Mouse (Mus musculus): ENCODE results near the gene Odc1. TPM values are rescaled to one million over a fixed set of nuclear protein-coding genes. Genes with fewer than 3 reads are reported as not detected.

Odc1 gene
- polyA plus RNA-seq, 1 experiment from 2014 or later, result 301 TPM

DNA sequence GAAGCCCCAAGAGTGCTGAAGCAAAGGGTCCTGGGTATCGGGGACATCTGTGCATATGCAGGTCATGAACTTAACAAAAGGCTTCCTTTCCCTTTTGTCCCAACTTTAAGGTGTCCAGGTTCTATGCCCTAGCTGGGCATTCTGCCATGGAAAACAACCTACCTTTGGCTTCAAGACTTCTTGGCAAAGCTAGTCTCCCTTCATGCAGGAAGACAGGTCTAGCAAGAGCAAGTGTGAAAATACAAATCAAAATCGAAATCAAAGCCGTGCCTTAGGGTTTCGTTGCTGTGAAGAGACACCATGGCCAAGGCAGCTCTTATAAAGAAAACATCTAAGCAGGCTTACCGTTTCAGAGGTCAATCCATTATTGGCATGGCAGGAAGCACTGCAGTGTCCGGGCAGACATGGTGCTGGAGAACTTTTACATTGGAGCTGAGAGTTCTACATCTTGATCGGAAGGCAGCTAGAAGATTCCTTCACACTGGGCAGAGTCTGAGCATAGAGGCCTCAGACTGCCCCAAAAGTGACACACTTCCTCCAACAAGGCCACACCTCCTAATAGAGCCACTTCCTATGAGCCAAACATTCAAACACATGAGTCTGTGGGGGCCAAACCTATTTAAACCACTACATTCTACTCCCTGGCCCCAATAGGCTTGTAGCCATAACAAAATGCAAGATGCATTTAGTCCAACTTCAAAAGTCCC is 44.5 kb downstream of the Odc1 start:
- WGBS (ENCODE audit: insufficient replicate concordance), result 66% methylated on average over 7 of the region's 7 CpGs

DNA sequence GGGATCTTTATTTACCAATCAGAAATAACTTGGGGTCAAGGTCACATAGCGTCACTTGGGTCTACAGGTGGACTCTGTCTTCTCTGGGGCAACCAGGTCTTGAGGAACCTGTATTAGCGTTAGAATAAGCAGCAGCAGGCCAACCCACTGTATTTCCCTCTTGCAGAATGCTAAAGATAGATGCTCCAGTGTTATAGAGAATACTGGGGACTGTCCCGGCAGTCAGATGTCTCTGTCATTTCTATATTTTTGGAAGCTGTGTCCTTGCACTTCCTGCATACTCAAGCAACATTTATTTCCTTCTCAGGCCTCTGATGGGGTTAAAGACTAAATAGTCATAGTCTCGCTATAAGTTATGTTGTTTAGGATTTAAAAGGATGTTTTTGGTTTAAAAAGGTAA is 46.7 kb downstream of the Odc1 start:
- Histone ChIP-seq H3K9ac (ENCODE audit: low read depth, low read length) (no peak overlapping the region), H3K4me2 (ENCODE audit: low read depth, low read length) (no peak overlapping the region), H3K27ac (ENCODE audit: low read length) (no peak overlapping the region), H3K36me3 (ENCODE audit: control insufficient read depth, insufficient read depth) (no peaks in the 10 kb centered on the region), H3K4me3 (ENCODE audit: low read depth, low read length) (no peak overlapping the region), H3K4me1 (ENCODE audit: control insufficient read depth, low read depth, low read length) (no peaks in the 10 kb centered on the region), H3K27me3 (ENCODE audit: control insufficient read depth, insufficient read depth, low read depth, low read length) (no peaks in the 10 kb centered on the region), H3K9me3 (replicated peaks; ENCODE audit: control insufficient read depth, low read length) (no peaks in the 10 kb centered on the region)
- 55% methylated on average over 4 of the region's 4 CpGs for WGBS (ENCODE audit: insufficient replicate concordance)
- ATAC-seq (ENCODE audit: low read depth), result no peak

More for the DNA sequence above, 44.5 kb downstream of the Odc1 start:
- ATAC-seq (ENCODE audit: low read depth), result no peak
- no peak overlapping the region for H3K4me3 ChIP-seq (ENCODE audit: low read depth, low read length)
- no peaks in the 10 kb centered on the region for H3K4me1 ChIP-seq (ENCODE audit: control insufficient read depth, low read depth, low read length)
- no peak overlapping the region for H3K9ac ChIP-seq (ENCODE audit: low read depth, low read length)
- no peaks in the 10 kb centered on the region for H3K27me3 ChIP-seq (ENCODE audit: control insufficient read depth, insufficient read depth, low read depth, low read length)
- H3K9me3 ChIP-seq (replicated peaks; ENCODE audit: control insufficient read depth, low read length), result no peaks in the 10 kb centered on the region
- no peak overlapping the region for H3K4me2 ChIP-seq (ENCODE audit: low read depth, low read length)
- H3K27ac ChIP-seq (ENCODE audit: low read length), result no peak overlapping the region
- no peaks in the 10 kb centered on the region for H3K36me3 ChIP-seq (ENCODE audit: control insufficient read depth, insufficient read depth)

DNA sequence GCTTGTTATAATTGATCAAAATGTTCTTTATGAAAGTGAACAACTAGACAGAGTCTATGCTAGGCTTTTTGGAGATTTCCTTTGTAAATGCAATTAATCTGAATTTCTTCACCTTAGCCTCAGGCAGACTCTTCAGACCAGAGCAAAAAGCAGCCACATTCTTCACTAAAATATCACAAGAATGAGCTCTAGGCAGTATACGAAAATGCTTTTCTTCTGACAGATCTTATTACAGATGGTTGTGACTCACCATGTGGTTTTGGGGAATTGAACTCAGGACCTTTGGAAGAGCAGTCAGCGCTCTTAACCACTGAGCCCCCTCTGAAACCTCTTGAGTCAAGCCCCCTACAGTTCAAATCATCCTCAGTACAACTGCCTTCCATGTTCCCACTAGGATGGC is 49.4 kb downstream of the Odc1 start:
- H3K9me3 ChIP-seq (replicated peaks; ENCODE audit: control insufficient read depth, low read length), result no peaks in the 10 kb centered on the region
- ATAC-seq (ENCODE audit: low read depth), result no peak
- no peaks in the 10 kb centered on the region for H3K4me1 ChIP-seq (ENCODE audit: control insufficient read depth, low read depth, low read length)
- no peak overlapping the region for H3K9ac ChIP-seq (ENCODE audit: low read depth, low read length)
- H3K27ac ChIP-seq (ENCODE audit: low read length), result no peak overlapping the region
- no peak overlapping the region for H3K4me3 ChIP-seq (ENCODE audit: low read depth, low read length)
- H3K27me3 ChIP-seq (ENCODE audit: control insufficient read depth, insufficient read depth, low read depth, low read length), result no peaks in the 10 kb centered on the region
- no peak overlapping the region for H3K4me2 ChIP-seq (ENCODE audit: low read depth, low read length)
- WGBS (ENCODE audit: insufficient replicate concordance), result 68% methylated on average over 2 of the region's 2 CpGs
- H3K36me3 ChIP-seq (ENCODE audit: control insufficient read depth, insufficient read depth), result no peaks in the 10 kb centered on the region

- Histone ChIP-seq H3K4me3 (ENCODE audit: low read depth, low read length) (no peak overlapping the region), H3K4me2 (ENCODE audit: low read depth, low read length) (no peak overlapping the region), H3K9me3 (replicated peaks; ENCODE audit: control insufficient read depth, low read length) (no peaks in the 10 kb centered on the region), H3K27ac (ENCODE audit: low read length) (no peak overlapping the region), H3K36me3 (ENCODE audit: control insufficient read depth, insufficient read depth) (no peaks in the 10 kb centered on the region), H3K27me3 (ENCODE audit: control insufficient read depth, insufficient read depth, low read depth, low read length) (no peaks in the 10 kb centered on the region), H3K9ac (ENCODE audit: low read depth, low read length) (no peak overlapping the region), H3K4me1 (ENCODE audit: control insufficient read depth, low read depth, low read length) (no peaks in the 10 kb centered on the region)
- no peak for ATAC-seq (ENCODE audit: low read depth)
- WGBS (ENCODE audit: insufficient replicate concordance), result 48% methylated on average over 4 of the region's 4 CpGs
Observed at GRCm38 (mm10) chr12:17594701-17595100, 50.1 kb downstream of the Odc1 start.

GRCm38 (mm10) chr12:17595166-17595565 is 50.6 kb downstream of the Odc1 start:
- no peak overlapping the region for H3K4me3 ChIP-seq (ENCODE audit: low read depth, low read length)
- H3K4me2 ChIP-seq (ENCODE audit: low read depth, low read length), result no peak overlapping the region
- no peak for ATAC-seq (ENCODE audit: low read depth)
- H3K27ac ChIP-seq (ENCODE audit: low read length), result no peak overlapping the region
- 83% methylated on average over 1 of the region's 1 CpGs for WGBS (ENCODE audit: insufficient replicate concordance)
- no peaks in the 10 kb centered on the region for H3K9me3 ChIP-seq (replicated peaks; ENCODE audit: control insufficient read depth, low read length)
- no peaks in the 10 kb centered on the region for H3K36me3 ChIP-seq (ENCODE audit: control insufficient read depth, insufficient read depth)
- H3K27me3 ChIP-seq (ENCODE audit: control insufficient read depth, insufficient read depth, low read depth, low read length), result no peaks in the 10 kb centered on the region
- H3K9ac ChIP-seq (ENCODE audit: low read depth, low read length), result no peak overlapping the region
- no peaks in the 10 kb centered on the region for H3K4me1 ChIP-seq (ENCODE audit: control insufficient read depth, low read depth, low read length)

Other genes with a start within 250 kb of the Odc1 start
- gene Atp6v1c2, start 215.4 kb upstream of the Odc1 start, polyA plus RNA-seq (2015; fragmentation: Nextera tagmentation; extraction: Ambion mirVana), result 0.12 TPM in 1 of 2 replicates, not detected in the other
- gene Nol10, start 196.3 kb upstream of the Odc1 start, polyA plus RNA-seq (2015; fragmentation: Nextera tagmentation; extraction: Ambion mirVana), result 7.5 and 8.1 TPM in 2 replicates
- 22.2 and 23.6 TPM in 2 replicates for gene Hpcal1, start 146.1 kb downstream of the Odc1 start, polyA plus RNA-seq (2015; fragmentation: Nextera tagmentation; extraction: Ambion mirVana)

Data from liver, embryonic 16.5 days (tissue).